Mouse (Mus musculus) 416B (cell line): ENCODE measurements around the gene Ssh2.
A peak's percentile ranks its signal among the peaks of the same experiment; 100 is the strongest.

ENCODE experiments used
- DNase-seq: peaks from one replicate; pipeline ENCODE4 v3.0.0; 2011; ENCODE audit warnings: low read depth

Ssh2 gene

GRCm38 (mm10) chr11:77491502-77492291 lies 275.6 kb downstream of the Ssh2 start:
- peak; percentile 96 for DNase-seq

GRCm38 (mm10) chr11:77492311-77492871 lies 276.3 kb downstream of the Ssh2 start:
- DNase-seq: peak; percentile 83

GRCm38 (mm10) chr11:77492911-77493332 lies 276.8 kb downstream of the Ssh2 start:
- peak; percentile 90 for DNase-seq

GRCm38 (mm10) chr11:77493512-77494343 lies 277.6 kb downstream of the Ssh2 start, which contains the start of gene Git1:
TSS of gene Git1 (plus strand) at chr11:77493562.
- peak; percentile 63 for DNase-seq

- no peak for DNase-seq
Observed at GRCm38 (mm10) chr11:77494344-77494676, 278.2 kb downstream of the Ssh2 start.

- no peak for DNase-seq
Observed at GRCm38 (mm10) chr11:77494782-77495181, 278.7 kb downstream of the Ssh2 start.

GRCm38 (mm10) chr11:77495507-77495906 lies 279.4 kb downstream of the Ssh2 start:
- DNase-seq: no peak

GRCm38 (mm10) chr11:77497341-77497756 lies 281.3 kb downstream of the Ssh2 start:
- peak; percentile 85 for DNase-seq

- no peak for DNase-seq
Observed at GRCm38 (mm10) chr11:77497851-77498250, 281.8 kb downstream of the Ssh2 start.

GRCm38 (mm10) chr11:77498261-77499139 lies 282.4 kb downstream of the Ssh2 start:
- DNase-seq: no peak

GRCm38 (mm10) chr11:77499354-77499753 lies 283.3 kb downstream of the Ssh2 start:
- no peak for DNase-seq

- DNase-seq: no peak
Observed at GRCm38 (mm10) chr11:77500361-77501325, 284.6 kb downstream of the Ssh2 start.

- DNase-seq: peak; percentile 87
Observed at GRCm38 (mm10) chr11:77501392-77501791, 285.3 kb downstream of the Ssh2 start.

GRCm38 (mm10) chr11:77501971-77502370 lies 285.9 kb downstream of the Ssh2 start:
- DNase-seq: no peak

- DNase-seq: no peak
Observed at GRCm38 (mm10) chr11:77502481-77502880, 286.4 kb downstream of the Ssh2 start.

- no peak for DNase-seq
Observed at GRCm38 (mm10) chr11:77503511-77503910, 287.4 kb downstream of the Ssh2 start.

- DNase-seq: no peak
Observed at GRCm38 (mm10) chr11:77504377-77504776, 288.3 kb downstream of the Ssh2 start.

GRCm38 (mm10) chr11:77505291-77505980 lies 289.3 kb downstream of the Ssh2 start:
- no peak for DNase-seq

GRCm38 (mm10) chr11:77506273-77506672 lies 290.2 kb downstream of the Ssh2 start:
- DNase-seq: no peak

- no peak for DNase-seq
Observed at GRCm38 (mm10) chr11:77506941-77507340, 290.9 kb downstream of the Ssh2 start.
